Mouse (Mus musculus) adrenal gland, postnatal 10 days (tissue): ENCODE data around the gene Gm21974. TPM values are rescaled to one million over a fixed set of nuclear protein-coding genes. Genes with fewer than 3 reads are reported as not detected.
"Not testable (repeated sequence)": the region's sequence is repeated elsewhere in the genome, so short reads cannot be mapped to it uniquely, and the experiment has no call there.

ENCODE experiments used
- DNase-seq: peaks from one replicate; pipeline ENCODE4 v3.0.0; 2021; ENCODE audit warnings: mixed read lengths
- total RNA-seq, 2 experiments: library from RNA; stranded (reverse); gene quantifications; 2 replicates each; pipeline ENCODE4 v1.2.3; 2021

Gm21974 gene
- total RNA-seq, 2 experiments from 2014 or later, result not detected

DNA sequence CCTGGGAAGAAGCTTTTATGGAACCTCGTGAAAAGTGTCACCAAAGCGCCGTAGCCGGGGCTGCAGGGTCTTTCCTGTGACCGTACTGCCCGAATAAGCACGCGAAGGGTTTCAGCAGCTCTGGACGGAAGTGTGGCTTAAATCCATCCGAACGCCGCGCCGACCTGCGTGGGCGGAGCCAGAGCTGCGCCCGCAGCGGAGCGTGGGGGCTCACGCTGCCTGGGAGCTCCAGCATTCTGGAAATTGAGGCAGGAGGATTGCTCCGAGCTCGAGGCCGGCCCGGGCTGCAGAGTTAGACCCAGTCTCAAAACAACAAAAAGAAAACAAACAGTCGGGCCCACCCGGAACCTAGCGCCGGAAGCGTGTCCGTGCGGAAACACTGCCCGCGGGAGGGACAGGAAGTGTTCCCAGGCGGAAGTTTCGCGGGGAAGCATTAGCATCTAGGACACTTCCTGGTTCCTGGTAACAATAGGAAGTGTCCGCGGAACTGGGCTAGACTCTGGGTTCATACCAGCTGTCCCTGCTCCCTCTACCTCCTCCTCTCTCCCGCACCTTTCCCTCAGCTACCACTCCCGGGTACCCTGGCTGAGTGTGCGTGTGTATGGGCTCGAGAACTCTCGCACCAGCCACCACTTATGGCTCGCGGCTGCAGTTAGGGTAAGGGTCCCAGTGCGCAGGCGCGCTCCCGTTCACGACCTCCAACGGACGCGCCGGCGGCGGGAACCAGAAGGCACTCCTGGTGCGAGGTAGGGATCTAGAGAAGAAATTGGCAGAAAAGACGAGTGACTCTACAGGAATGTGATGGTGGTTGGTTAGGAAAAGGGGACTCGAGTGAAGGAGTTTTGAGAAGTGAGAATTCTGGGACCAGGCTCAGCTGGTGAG is 18.5 kb downstream of the Gm21974 start, which contains the start of gene Zfp668:
Zfp668 (minus strand) TSS at position 362 of the 882 bp plus-strand sequence.
- peak; percentile 93 for DNase-seq

DNA sequence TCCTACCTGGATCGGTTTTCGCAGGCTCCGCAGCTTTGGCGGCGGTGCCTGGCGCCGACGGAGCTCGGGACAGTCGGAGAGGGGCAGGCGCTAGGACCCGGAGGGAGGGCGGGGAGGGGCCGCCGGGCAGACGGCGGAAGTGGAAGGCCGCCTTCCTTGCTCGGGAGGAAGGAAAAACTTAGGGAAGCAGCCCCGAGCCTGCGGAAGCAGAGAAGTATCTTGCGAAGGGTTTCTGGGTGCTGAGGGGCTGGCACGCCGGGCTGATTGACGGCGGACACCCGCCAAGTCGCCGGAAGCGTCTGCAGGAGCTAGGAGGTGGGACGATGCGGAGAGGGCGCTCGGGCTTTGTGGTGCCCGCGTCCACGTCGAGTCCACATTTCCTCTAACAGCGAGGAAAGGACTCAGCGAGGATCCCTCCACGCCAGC is 19.2 kb downstream of the Gm21974 start, which contains the start of gene Zfp646:
Zfp646 (plus strand) TSS at position 181 of the 426 bp plus-strand sequence.
- peak; percentile 88 for DNase-seq

GRCm38 (mm10) chr7:127875627-127876001 is 19.6 kb downstream of the Gm21974 start:
- DNase-seq, result peak; percentile 95

DNA sequence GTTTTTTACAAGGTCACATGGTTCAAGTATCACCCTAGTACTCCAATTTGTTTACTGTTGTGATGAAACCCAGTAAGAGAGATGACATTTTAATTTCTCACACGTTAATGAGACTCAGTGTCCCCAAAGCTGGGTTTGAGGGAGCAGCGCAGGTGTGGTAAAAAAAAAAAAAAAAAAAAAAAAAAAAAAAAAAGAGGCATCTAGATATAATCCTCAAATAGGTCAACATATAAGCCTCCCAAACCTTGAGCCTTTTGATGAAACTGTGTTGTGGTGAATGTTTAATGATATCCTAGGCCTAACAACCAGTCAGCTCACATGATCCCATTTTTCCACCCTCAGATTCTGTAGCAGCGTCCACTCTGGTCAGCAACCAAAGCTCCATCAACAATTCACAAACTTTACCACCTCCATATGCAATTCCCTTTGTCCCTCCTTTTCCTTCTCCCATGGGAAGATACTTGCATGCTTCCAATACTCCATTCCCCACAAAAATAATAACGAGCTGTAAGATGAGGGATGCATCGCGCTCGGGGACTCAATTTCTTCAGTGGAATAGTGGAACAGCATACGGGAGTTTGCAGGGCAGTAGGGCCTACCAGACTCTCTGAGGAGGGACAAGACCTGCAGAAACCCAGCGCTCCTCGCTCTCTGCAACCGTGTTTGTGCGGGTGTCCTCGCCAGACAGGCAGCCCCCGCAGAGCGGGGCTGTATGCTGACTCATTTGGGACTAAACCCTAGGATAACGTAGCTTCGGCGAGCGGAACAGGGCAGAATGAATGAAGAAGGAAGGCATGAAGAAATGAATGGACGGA is 20.2 kb downstream of the Gm21974 start:
- DNase-seq, result no peak

DNA sequence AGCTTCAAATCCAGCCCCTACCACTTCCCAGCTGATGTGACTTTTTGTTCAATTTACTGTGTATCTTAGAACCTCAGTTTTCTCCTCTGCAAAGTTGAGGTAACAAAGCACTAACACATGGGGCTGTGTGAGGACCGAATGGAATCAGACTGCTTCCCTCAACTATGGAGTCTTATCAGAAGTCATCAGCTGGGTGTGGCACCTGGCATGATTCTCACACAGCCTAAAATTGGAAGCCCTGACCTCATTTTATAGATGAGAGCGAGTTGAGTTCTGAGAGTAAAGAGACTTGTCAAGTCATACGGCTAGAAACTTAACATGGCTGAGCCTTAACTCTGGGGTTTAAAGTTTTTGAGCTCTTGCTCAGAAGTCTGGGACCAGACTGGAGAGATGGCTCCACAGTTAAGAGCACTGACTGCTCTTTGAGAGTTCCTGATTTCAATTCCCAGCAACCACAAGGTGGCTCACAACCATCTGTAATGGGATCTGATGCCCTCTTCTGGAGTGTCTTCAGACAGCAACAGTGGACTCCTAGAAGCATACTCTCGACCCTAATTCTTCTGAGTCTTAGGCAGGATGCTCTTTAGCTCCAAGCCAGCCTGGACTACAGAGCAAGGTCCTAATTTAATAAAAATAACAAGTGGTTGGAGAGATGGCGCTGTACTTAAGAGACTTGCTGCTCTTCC is 25.0 kb downstream of the Gm21974 start:
- DNase-seq, result no peak

- DNase-seq, result no peak
Measured at GRCm38 (mm10) chr7:127869149-127869810, 26.0 kb downstream of the Gm21974 start.

- DNase-seq, result no peak
Measured at GRCm38 (mm10) chr7:127867641-127868040, 27.6 kb downstream of the Gm21974 start.

DNA sequence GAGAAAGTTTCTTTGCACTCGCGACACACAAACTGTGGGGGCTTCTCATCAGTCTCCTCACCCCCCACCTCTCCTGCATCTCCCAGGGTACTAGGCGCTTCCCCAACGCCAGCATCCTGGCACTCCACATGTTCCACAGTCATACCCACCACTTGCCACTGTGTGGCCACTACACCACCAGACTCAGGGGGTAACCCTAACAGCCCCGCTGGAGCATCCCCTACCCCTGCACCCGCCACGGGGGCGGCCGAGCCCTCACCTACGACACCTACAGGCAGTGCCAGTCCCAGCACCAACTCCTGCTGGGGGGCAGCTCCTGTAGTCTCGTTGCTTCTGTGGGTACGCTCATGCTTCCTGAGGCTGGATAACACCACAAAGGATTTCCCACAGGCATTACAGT is 28.8 kb downstream of the Gm21974 start:
- DNase-seq, result no peak

- DNase-seq, result no peak
Measured at GRCm38 (mm10) chr7:127858258-127858657, 37.0 kb downstream of the Gm21974 start.

DNA sequence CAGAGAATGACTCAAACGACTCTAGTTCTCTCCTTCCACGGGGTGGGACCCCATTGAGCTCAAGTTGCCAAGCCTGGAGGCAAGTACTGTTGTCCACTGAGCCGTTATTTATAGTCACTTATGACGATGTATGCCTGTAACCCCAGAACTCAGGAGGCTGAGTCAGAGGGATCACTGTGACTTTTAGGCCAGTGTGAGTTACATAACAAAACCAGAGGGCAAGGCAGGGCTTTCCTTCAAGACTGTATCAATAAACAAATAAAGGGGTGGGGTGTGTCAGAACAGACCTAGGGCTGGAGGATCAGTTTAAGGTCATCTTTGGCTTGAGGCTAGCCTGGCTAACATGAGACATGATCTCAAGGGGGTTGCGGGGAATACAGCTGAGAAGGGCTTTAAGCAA is 44.3 kb downstream of the Gm21974 start:
- no peak for DNase-seq

DNA sequence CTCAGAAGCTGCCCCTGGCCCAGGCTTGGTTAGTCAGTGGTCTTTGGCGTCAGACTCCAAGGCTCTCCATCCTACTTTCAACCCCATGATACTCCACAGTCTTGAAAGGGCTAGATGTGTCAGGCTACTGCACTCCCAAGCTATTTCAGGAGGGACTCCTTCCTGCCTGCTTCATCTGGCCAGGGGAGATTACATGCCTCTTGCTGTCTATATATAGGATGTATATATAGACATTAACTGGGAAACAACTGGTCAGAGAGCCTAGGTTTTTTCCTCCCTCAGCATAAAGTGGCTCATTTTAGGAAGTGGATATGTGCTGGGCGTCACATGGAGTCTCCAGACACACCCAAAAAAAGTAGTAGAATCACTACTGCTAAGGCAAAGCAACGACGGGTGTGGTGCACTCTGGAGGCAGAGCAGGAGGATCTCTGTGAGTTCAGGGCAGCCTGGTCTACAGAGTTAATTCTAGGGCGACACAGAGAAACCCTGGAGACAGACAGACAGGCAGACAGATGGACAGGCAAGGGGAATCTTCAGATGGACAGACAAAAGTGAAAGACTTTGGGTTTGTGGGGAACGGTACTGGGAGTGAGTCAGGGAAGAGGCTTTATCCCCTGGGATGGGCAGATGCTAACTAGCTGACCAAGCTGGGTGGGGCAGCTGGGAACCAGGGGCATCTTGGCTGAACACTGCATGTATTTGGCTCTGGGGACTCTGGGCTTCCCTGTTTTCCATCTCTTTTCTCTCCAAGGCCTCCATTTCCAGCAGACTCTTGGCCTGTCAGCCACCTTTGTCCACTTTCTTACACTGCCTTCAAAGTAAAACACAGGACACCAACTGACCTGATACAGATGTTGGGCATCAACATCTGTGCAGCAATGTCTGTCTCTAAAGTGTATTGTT is 45.0 kb downstream of the Gm21974 start:
- DNase-seq, result no peak

- DNase-seq, result peak; percentile 85
Measured at GRCm38 (mm10) chr7:127842001-127842718, 53.1 kb downstream of the Gm21974 start.

DNA sequence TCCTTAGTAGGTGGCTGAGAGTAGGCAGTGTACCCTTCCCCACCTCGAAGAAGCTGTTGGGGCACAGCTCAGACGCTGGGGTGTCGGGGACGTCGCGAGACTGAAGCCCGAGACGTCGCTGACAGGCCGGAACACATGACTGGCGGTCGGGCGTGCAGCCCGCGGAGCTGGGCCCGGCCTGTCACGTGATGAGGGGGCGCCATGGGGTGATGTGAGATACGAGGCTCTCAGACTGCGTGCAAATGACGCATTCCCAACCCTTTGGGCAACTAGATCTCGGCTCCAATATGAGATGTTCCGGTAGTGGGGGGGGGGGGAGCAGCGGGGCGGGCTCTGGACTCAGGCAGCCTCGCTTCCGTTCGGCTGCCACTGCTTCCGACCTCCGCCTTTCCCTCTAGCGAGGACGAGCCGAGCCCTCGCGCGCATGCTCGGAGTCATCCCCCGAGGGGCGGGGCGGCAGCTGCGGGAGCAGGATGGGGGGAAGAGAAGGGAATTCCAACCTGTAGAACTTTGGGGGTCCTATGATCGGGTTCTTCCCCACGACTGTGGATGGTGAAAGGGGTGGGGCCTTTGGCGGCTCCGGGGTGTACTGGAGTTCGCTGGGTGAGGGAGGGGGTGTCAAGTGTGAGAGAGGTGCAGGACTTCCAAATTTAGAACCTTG is 53.8 kb downstream of the Gm21974 start:
- peak; percentile 95 for DNase-seq

DNA sequence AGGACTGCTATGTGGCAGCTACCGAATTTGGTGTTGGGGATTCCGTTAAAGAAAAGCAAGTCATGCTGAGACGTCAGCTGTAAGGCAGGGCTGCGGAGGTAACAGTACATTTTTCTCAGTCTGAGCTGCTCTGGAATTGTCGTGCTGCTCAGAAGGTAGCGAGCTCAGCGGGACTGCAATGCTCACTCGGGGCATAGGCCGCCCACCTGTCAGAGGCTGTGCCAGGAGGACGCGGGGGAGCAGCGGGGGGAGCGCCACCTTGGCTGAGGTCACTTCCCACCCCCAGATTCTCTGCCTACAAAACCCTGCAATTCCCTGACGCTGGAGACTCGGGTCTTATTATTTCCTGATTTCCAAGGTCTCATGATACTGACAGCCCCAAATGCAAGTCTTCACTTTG is 54.4 kb downstream of the Gm21974 start:
- peak; percentile 67 for DNase-seq

DNA sequence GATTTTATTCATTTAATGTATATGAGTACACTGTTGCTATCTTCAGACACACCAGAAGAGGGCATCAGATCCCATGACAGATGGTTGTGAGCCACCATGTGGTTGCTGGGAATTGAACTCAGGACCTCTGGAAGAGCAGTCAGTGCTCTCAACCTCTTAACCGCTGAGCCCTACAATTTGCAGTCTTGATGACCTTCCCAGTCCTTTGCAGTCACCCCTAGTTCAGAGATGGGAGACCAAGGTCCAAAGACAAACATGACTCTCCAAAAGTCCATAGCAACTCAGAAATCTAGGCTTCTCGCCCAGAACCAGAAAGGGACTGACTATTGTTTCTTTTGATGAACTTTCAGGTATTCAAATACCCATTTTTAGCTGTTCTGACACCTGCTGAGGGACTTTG is 55.2 kb downstream of the Gm21974 start:
- not testable (repeated sequence) for DNase-seq

- DNase-seq, result not testable (repeated sequence)
Measured at GRCm38 (mm10) chr7:127837878-127838277, 57.4 kb downstream of the Gm21974 start.

GRCm38 (mm10) chr7:127837473-127837872 is 57.8 kb downstream of the Gm21974 start:
- DNase-seq, result no peak
